Mouse (Mus musculus) gastrocnemius, postnatal 14 days (tissue): Measurements from ENCODE around the gene Adcy3. TPM values are rescaled to one million over a fixed set of nuclear protein-coding genes. Genes with fewer than 3 reads are reported as not detected.

ENCODE experiments used
- DNase-seq: peaks from one replicate; pipeline ENCODE4 v3.0.0; 2021; ENCODE audit warnings: mixed read lengths
- intact Hi-C: fragments of 180-260 bp; cut with DNase I; formaldehyde crosslinking; loops from one replicate; pipeline ENCODE4 v1.15.1; 2025; ENCODE audit warnings: low total_unique reads
- total RNA-seq, 2 experiments: library from RNA; stranded (reverse); gene quantifications; 2 replicates each; pipeline ENCODE4 v1.2.3; 2021

Adcy3 gene
- total RNA-seq, 2 experiments from 2014 or later, result 3.1 to 3.9 TPM

- no peak for DNase-seq
- intact Hi-C loops, result no loop called here
Observed at GRCm38 (mm10) chr12:4178839-4179238, 45.9 kb downstream of the Adcy3 start.

GRCm38 (mm10) chr12:4179671-4180233 lies 46.8 kb downstream of the Adcy3 start:
- no peak for DNase-seq
- intact Hi-C loops, result no loop called here

GRCm38 (mm10) chr12:4180507-4180906 lies 47.6 kb downstream of the Adcy3 start:
- intact Hi-C loops, result no loop called here
- no peak for DNase-seq

GRCm38 (mm10) chr12:4184648-4185047 lies 51.7 kb downstream of the Adcy3 start:
- no peak for DNase-seq
- intact Hi-C loops, result no loop called here

GRCm38 (mm10) chr12:4188171-4189059 lies 55.5 kb downstream of the Adcy3 start:
- DNase-seq, result peak; percentile 77
- intact Hi-C loops, result no loop called here

DNA sequence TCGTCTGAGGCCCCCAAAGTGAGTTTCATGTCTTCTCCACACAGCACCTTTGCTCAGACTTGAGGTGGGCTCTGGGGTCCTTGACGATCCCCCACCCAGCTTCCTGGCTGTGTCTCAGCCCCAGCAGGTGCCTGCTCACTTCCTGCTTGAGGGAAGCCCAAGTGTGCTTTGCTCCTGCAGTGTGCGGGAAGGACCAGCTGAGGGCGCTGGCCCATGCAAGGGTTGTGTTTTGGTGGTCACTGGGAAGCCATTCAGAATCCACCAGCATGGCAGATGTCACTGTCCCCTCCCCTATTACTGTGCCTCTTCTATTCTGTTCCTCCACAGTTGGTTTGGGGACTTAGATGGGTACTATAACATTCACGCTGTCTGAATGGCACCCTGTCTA lies 56.2 kb downstream of the Adcy3 start:
- no peak for DNase-seq
- intact Hi-C loops, result no loop called here

GRCm38 (mm10) chr12:4192514-4192913 lies 59.6 kb downstream of the Adcy3 start:
- DNase-seq, result no peak
- intact Hi-C loops, result no loop called here

DNA sequence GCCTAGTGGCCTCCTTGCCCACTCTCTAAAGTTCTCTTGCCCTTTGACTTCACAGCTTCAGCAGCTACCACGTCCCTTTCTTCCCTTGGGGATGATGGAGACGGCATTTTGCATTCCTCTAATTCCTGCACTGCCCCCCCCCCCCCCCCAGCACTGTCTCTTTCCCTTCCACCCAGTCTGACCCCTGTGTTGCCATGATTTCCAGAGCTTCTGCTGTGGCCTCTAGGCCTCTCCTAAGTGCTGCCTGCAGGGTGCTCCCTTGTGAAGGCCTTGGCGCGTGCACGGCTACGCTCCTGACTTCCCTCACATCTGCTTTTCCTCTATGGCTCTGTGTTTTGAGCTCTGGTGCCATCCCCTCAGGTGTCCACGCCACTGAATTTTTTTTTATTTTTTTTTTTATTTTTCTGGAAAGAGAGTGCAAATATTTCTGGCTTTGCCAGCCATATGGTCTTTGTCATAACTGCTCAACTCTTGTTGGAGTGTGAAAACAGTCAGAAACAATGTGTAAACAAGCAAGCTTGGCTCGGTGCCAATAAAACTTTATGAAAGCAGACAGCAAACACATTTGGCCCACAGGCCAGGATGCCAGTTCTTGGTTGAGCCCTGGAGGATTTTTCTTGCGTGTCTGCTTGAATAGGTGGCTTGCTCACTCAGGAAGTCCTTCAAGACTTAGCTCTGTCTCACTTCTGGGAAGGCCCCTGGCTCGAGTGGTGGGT lies 60.3 kb downstream of the Adcy3 start:
- DNase-seq, result no peak
- intact Hi-C loops, result no loop called here

- intact Hi-C loops, result no loop called here
- DNase-seq, result no peak
Observed at GRCm38 (mm10) chr12:4194643-4195042, 61.7 kb downstream of the Adcy3 start.

- intact Hi-C loops, result no loop called here
- no peak for DNase-seq
Observed at GRCm38 (mm10) chr12:4198702-4199101, 65.8 kb downstream of the Adcy3 start.

DNA sequence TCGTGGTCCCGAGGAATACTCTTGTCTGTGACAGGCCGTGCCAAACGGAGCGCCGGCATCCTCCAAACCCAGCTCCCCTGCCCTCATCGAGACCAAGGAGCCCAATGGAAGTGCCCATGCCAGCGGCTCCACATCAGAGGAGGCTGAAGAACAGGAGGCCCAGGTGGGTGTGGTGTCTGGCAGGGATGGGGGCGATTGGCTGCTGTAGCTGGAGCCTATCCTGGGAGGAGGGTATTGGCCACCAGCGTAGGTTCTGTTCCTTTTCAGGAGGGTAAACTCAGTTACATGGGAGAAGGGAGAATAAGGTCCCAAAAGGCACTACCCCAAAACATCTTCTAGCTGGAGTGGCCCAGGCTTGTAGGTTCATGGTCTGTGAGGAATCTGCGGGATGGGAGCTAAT lies 66.4 kb downstream of the Adcy3 start:
- no peak for DNase-seq
- intact Hi-C loops, result no loop called here

DNA sequence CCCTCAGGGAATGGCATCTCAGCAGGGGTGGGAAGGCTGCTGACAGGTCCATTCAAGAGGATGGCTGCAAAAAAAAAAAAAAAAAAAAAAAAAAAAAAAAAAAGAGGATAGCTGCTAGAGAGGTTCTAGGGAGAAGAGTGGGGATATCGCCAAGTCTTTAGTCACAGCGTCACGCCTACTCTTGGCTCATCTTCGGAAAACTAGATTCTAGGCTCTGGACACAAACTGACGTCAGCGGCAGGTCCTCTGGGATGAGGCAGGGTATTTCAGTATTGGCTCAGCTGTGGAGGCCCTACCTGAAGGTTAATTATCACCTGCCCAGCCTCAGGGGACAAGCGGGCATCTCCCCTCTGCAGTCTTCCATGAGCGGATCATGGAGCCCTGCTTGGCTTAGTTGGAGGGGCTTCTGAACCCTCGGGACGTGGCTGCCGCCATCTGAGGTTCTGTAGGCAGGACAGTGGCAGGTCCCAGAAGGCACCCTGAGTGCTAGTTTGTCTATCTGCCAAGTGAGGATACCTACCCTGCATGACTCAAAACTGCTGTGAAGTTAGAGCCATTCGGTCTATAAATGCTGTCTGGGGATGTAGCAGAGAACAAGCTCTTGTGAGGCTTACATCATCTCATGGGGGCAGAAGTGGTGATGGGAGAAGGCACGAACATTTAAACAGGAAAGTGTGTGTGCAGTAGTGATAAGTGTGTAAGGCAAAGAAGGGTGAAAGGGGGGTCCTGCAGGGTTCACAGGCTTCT lies 68.7 kb downstream of the Adcy3 start:
- peak; percentile 65 for DNase-seq
- intact Hi-C loops, result loop anchor here (10.0 kb wide), 1 partner anchor 277 kb away; no protein-coding TSS in a partner anchor

- intact Hi-C loops, result loop anchor here (10.0 kb wide), 1 partner anchor 277 kb away; no protein-coding TSS in a partner anchor
- DNase-seq, result no peak
Observed at GRCm38 (mm10) chr12:4202206-4202605, 69.3 kb downstream of the Adcy3 start.

- intact Hi-C loops, result loop anchor here (10.0 kb wide), 1 partner anchor 281 kb away; no protein-coding TSS in a partner anchor
Observed at GRCm38 (mm10) chr12:4206106-4206505, 73.2 kb downstream of the Adcy3 start.

DNA sequence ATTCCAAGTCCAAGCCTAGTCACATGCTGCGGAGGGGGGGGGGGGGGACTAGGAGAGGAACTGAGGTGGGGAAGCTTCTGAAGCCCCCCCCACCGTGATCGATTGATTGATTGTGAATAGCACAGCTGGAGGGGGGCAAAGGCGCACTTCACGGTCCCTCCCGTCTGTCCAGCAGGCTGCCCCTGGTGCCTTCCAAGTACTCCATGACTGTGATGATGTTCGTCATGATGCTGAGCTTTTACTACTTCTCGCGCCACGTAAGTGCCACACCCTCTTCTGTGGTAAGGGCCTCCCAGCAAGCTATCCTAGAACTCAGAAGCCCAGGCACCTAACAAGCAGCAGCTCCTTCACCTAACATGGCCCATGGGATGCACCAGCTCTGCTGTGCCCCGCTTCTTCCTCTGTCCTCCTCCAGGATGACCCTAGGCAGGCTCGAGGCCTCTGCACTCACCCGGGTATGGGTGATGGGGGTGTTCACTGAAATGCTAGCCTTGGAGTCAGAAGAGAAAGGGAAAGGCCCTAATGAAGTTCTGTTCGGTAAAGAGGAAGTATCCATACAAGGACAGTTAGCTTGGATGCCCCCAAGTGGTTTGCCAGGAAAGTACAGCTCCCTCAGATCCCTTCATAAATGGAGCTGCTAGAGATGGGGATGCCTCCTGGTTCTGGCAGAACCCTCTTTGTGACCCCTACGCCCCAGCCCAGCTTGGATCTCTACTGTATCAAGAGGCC lies 75.7 kb downstream of the Adcy3 start:
- peak; percentile 59 for DNase-seq
- intact Hi-C loops, result loop anchor here (10.0 kb wide), 1 partner anchor 284 kb away; no protein-coding TSS in a partner anchor

More at GRCm38 (mm10) chr12:4206106-4206505, 73.2 kb downstream of the Adcy3 start:
- no peak for DNase-seq

GRCm38 (mm10) chr12:4209196-4209595 lies 76.3 kb downstream of the Adcy3 start:
- no peak for DNase-seq
- intact Hi-C loops, result loop anchor here (10.0 kb wide), 1 partner anchor 284 kb away; no protein-coding TSS in a partner anchor

- intact Hi-C loops, result loop anchor here (2.0 kb wide), 1 partner anchor 104 kb away; no protein-coding TSS in a partner anchor
- peak; percentile 23 for DNase-seq
Observed at GRCm38 (mm10) chr12:4211174-4211573, 78.3 kb downstream of the Adcy3 start.

- intact Hi-C loops, result no loop called here
- no peak for DNase-seq
Observed at GRCm38 (mm10) chr12:4212908-4213307, 80.0 kb downstream of the Adcy3 start.

- no peak for DNase-seq
- intact Hi-C loops, result no loop called here
Observed at GRCm38 (mm10) chr12:4230156-4230555, 97.3 kb downstream of the Adcy3 start.
